Mouse (Mus musculus) midbrain, embryonic 12.5 days (tissue): ENCODE measurements at regions not wholly inside any gene's neighbourhood (a gene's known extent, or its start where the extent isn't known, plus 50 kb on each side); places are given as distances from the start of the nearest gene placed in this dataset.

Experiments
- ATAC-seq: fragments of 200-750 bp; cut with Nextera tagmentation; 2 replicates; pipeline ENCODE4 v1.8.0; 2017; ENCODE audit warnings: low read depth, moderate TSS enrichment, moderate library complexity; ENCODE audit not compliant: low FRiP score
- H3K27ac ChIP-seq: fragments of 300-500 bp; sonication (generic); replicated peaks from 2 replicates; pipeline ENCODE4 v1.5.1; 2016; ENCODE audit warnings: mild to moderate bottlenecking
- H3K27me3 ChIP-seq: fragments of 300-500 bp; sonication (generic); 2 replicates; pipeline ENCODE4 v1.6.1; 2016; ENCODE audit warnings: mild to moderate bottlenecking
- H3K36me3 ChIP-seq: fragments of 300-500 bp; sonication (generic); 2 replicates; pipeline ENCODE4 v1.6.1; 2016
- H3K4me1 ChIP-seq: fragments of 300-500 bp; sonication (generic); 2 replicates; pipeline ENCODE4 v1.6.1; 2016
- H3K4me2 ChIP-seq: fragments of 300-500 bp; sonication (generic); replicated peaks from 2 replicates; pipeline ENCODE4 v1.6.1; 2016; ENCODE audit warnings: mild to moderate bottlenecking, moderate library complexity
- H3K4me3 ChIP-seq: fragments of 300-500 bp; sonication (generic); 2 replicates; pipeline ENCODE4 v1.5.1; 2016; ENCODE audit warnings: mild to moderate bottlenecking
- H3K9ac ChIP-seq: fragments of 300-500 bp; sonication (generic); replicated peaks from 2 replicates; pipeline ENCODE4 v1.6.1; 2016; ENCODE audit warnings: mild to moderate bottlenecking, moderate library complexity
- H3K9me3 ChIP-seq: fragments of 300-500 bp; sonication (generic); 2 replicates; pipeline ENCODE4 v1.6.1; 2016; ENCODE audit warnings: mild to moderate bottlenecking
- WGBS: fragments of 180-500 bp; shearing (Covaris S2); methylation state at CpG from one replicate; pipeline ENCODE4 v1.1.7; 2016; 5-methylcytosine and 5-hydroxymethylcytosine counted together

- Histone ChIP-seq H3K4me3 (no peak overlapping the region), H3K9ac (no peak overlapping the region), H3K27me3 (no peaks in the 10 kb centered on the region), H3K4me1 (peaks cover 3% of the 10 kb centered on the region; the same call in 1 of the 2 replicates), H3K9me3 (no peaks in the 10 kb centered on the region), H3K4me2 (no peak overlapping the region), H3K36me3 (no peaks in the 10 kb centered on the region), H3K27ac (no peak overlapping the region)
- no peak for ATAC-seq
- 63% methylated on average over 4 of the region's 4 CpGs for WGBS
These were observed 169.5 kb upstream of the Zc3h12c start for GRCm38 (mm10) chr9:52337786-52338322.

GRCm38 (mm10) chr9:52334767-52335166, 166.4 kb upstream of the Zc3h12c start:
- no peaks in the 10 kb centered on the region for H3K27me3 ChIP-seq
- H3K4me3 ChIP-seq: no peak overlapping the region
- H3K9me3 ChIP-seq: no peaks in the 10 kb centered on the region
- H3K4me2 ChIP-seq: no peak overlapping the region
- 92% methylated on average over 3 of the region's 3 CpGs for whole genome bisulfite sequencing
- H3K9ac ChIP-seq: no peak overlapping the region
- ATAC-seq: no peak
- peaks cover 3% of the 10 kb centered on the region; the same call in 1 of the 2 replicates for H3K4me1 ChIP-seq
- H3K27ac ChIP-seq: no peak overlapping the region
- H3K36me3 ChIP-seq: no peaks in the 10 kb centered on the region

DNA sequence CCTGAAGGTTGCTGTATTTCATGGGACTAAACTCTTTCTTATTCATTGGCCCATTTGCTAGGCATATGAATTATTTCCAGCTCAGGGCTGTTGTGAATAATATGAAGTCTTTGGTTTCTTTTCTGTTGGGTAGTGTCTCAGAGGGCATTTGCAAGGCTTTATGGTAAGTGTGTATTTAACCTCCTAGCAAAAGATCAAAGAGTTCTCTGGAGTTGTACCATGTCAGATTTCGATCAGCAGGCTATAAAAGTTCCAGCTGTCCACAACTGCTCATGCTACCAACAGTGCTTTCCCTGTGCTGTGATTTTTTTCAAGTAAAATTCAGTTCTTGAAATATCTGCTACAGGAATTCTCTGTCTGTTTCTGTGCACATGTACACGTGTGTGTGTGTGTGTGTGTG, 165.5 kb upstream of the Zc3h12c start:
- Histone ChIP-seq H3K9me3 (no peaks in the 10 kb centered on the region), H3K9ac (no peak overlapping the region), H3K27me3 (no peaks in the 10 kb centered on the region), H3K4me1 (peaks cover 3% of the 10 kb centered on the region; the same call in 1 of the 2 replicates), H3K27ac (no peak overlapping the region), H3K4me2 (no peak overlapping the region), H3K4me3 (no peak overlapping the region), H3K36me3 (no peaks in the 10 kb centered on the region)
- ATAC-seq: no peak
- 49% methylated on average over 2 of the region's 2 CpGs for WGBS

DNA sequence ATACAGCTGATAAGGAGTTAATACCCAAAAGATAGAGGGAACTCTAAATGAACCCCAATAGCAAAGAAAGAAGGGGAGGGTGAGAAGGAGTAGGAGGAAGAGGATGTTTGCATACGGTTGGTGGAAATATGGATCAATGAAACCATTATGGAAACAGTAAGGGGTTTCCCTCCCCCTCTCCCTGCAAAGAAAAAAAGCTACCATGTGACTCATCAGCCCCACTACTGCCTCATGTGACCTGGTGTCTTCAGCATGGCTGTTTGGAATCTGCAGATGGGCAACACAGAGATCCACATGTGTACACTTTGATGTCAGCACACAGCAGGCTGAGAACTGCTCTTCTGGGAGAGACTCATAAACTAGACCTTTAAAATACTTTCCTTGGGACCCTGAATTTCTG, 163.4 kb upstream of the Zc3h12c start:
- Histone ChIP-seq H3K4me1 (no peaks in the 10 kb centered on the region), H3K27me3 (no peaks in the 10 kb centered on the region), H3K36me3 (no peaks in the 10 kb centered on the region), H3K4me2 (no peak overlapping the region), H3K4me3 (no peak overlapping the region), H3K27ac (no peak overlapping the region), H3K9ac (no peak overlapping the region), H3K9me3 (no peaks in the 10 kb centered on the region)
- WGBS: 86% methylated on average over 1 of the region's 1 CpGs
- no peak for ATAC-seq

GRCm38 (mm10) chr9:52330652-52331051, 162.3 kb upstream of the Zc3h12c start:
- no peak overlapping the region for H3K4me3 ChIP-seq
- WGBS: 85% methylated on average over 3 of the region's 3 CpGs
- ATAC-seq: no peak

GRCm38 (mm10) chr9:52324347-52324746, 156.0 kb upstream of the Zc3h12c start:
- H3K9me3 ChIP-seq: no peaks in the 10 kb centered on the region
- H3K4me3 ChIP-seq: no peak overlapping the region
- H3K4me1 ChIP-seq: no peaks in the 10 kb centered on the region
- H3K9ac ChIP-seq: no peak overlapping the region
- no peak for ATAC-seq
- no peak overlapping the region for H3K4me2 ChIP-seq
- no peaks in the 10 kb centered on the region for H3K36me3 ChIP-seq
- 89% methylated on average over 2 of the region's 2 CpGs for WGBS
- H3K27me3 ChIP-seq: no peaks in the 10 kb centered on the region
- H3K27ac ChIP-seq: no peak overlapping the region

More at GRCm38 (mm10) chr9:52330652-52331051, 162.3 kb upstream of the Zc3h12c start:
- Histone ChIP-seq H3K4me1 (no peaks in the 10 kb centered on the region), H3K9me3 (no peaks in the 10 kb centered on the region), H3K4me2 (no peak overlapping the region), H3K27ac (no peak overlapping the region), H3K27me3 (no peaks in the 10 kb centered on the region), H3K36me3 (no peaks in the 10 kb centered on the region), H3K9ac (no peak overlapping the region)

DNA sequence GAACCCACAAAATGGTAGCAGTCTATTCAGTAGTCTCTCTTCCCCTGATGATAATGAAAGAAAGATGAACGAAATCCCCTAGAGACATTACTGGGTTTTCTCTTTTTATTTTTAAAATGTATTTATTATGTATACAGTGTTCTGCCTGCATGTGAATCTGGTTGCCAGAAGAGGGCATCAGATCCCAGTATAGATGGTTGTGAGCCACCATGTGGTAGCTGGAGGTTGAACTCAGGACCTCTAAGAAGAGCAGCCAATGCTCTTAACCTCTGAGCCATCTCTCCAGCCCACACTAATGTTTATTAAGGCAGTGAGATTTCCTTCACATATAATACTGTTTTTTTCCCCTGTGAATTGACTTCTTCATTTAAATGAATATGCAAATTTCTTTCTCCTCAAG, 155.4 kb upstream of the Zc3h12c start:
- H3K9ac ChIP-seq: no peak overlapping the region
- no peaks in the 10 kb centered on the region for H3K4me1 ChIP-seq
- no peaks in the 10 kb centered on the region for H3K36me3 ChIP-seq
- no peak overlapping the region for H3K4me3 ChIP-seq
- no peak for ATAC-seq
- H3K4me2 ChIP-seq: no peak overlapping the region
- 89% methylated on average over 1 of the region's 1 CpGs for WGBS
- H3K27ac ChIP-seq: no peak overlapping the region
- H3K27me3 ChIP-seq: no peaks in the 10 kb centered on the region
- H3K9me3 ChIP-seq: no peaks in the 10 kb centered on the region

- WGBS: 82% methylated on average over 6 of the region's 6 CpGs
These were observed 154.9 kb upstream of the Zc3h12c start for GRCm38 (mm10) chr9:52323226-52323625.

GRCm38 (mm10) chr9:52301521-52301920, 133.1 kb upstream of the Zc3h12c start:
- Histone ChIP-seq H3K27ac (no peak overlapping the region), H3K4me2 (no peak overlapping the region), H3K36me3 (no peaks in the 10 kb centered on the region), H3K9ac (no peak overlapping the region), H3K4me3 (no peak overlapping the region), H3K27me3 (no peaks in the 10 kb centered on the region), H3K9me3 (no peaks in the 10 kb centered on the region), H3K4me1 (no peaks in the 10 kb centered on the region)
- no peak for ATAC-seq
- 87% methylated on average over 6 of the region's 6 CpGs for WGBS

More at GRCm38 (mm10) chr9:52323226-52323625, 154.9 kb upstream of the Zc3h12c start:
- Histone ChIP-seq H3K4me3 (no peak overlapping the region), H3K9ac (no peak overlapping the region), H3K4me1 (no peaks in the 10 kb centered on the region), H3K27ac (no peak overlapping the region), H3K27me3 (no peaks in the 10 kb centered on the region), H3K36me3 (no peaks in the 10 kb centered on the region), H3K4me2 (no peak overlapping the region), H3K9me3 (no peaks in the 10 kb centered on the region)
- no peak for ATAC-seq

DNA sequence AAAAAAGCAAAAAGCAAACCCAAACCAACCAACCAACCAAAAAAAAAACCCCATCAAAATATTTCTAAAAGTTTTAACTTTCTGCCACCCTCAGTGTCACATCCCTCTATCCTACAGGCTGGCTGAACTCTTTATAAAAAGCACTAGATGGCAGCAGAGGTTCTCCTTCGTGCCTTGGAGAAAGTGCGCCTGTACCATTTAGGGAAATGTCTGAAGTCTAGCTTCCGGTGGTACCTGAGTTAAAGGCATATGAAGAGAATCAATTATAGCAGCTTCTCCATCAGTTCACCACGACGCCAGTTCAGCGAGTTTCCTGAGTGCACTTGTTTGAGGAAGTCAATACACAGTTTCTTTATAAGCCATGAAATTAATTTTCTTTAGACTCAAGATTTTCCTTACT, 130.0 kb upstream of the Zc3h12c start:
- Histone ChIP-seq H3K27me3 (no peaks in the 10 kb centered on the region), H3K9ac (no peak overlapping the region), H3K27ac (no peak overlapping the region), H3K36me3 (no peaks in the 10 kb centered on the region), H3K4me3 (no peak overlapping the region), H3K9me3 (no peaks in the 10 kb centered on the region), H3K4me1 (no peaks in the 10 kb centered on the region), H3K4me2 (no peak overlapping the region)
- WGBS: 12% methylated on average over 6 of the region's 6 CpGs
- ATAC-seq: no peak; the same call in 1 of the 2 replicates

- WGBS: 82% methylated on average over 8 of the region's 8 CpGs
- no peaks in the 10 kb centered on the region for H3K4me1 ChIP-seq
- no peak for ATAC-seq
These were observed 126.3 kb upstream of the Zc3h12c start for GRCm38 (mm10) chr9:52294699-52295098.

GRCm38 (mm10) chr9:52289069-52289468, 120.7 kb upstream of the Zc3h12c start:
- Histone ChIP-seq H3K9me3 (no peaks in the 10 kb centered on the region), H3K4me3 (no peak overlapping the region), H3K4me1 (peaks cover 7% of the 10 kb centered on the region; the same call in 1 of the 2 replicates), H3K4me2 (no peak overlapping the region), H3K27ac (no peak overlapping the region), H3K9ac (no peak overlapping the region), H3K27me3 (peaks cover 6% of the 10 kb centered on the region; the same call in 1 of the 2 replicates), H3K36me3 (no peaks in the 10 kb centered on the region)
- 77% methylated on average over 4 of the region's 4 CpGs for WGBS
- ATAC-seq: no peak

More at GRCm38 (mm10) chr9:52294699-52295098, 126.3 kb upstream of the Zc3h12c start:
- Histone ChIP-seq H3K27ac (no peak overlapping the region), H3K4me3 (no peak overlapping the region), H3K9me3 (no peaks in the 10 kb centered on the region), H3K4me2 (no peak overlapping the region), H3K9ac (no peak overlapping the region), H3K36me3 (no peaks in the 10 kb centered on the region), H3K27me3 (no peaks in the 10 kb centered on the region)

DNA sequence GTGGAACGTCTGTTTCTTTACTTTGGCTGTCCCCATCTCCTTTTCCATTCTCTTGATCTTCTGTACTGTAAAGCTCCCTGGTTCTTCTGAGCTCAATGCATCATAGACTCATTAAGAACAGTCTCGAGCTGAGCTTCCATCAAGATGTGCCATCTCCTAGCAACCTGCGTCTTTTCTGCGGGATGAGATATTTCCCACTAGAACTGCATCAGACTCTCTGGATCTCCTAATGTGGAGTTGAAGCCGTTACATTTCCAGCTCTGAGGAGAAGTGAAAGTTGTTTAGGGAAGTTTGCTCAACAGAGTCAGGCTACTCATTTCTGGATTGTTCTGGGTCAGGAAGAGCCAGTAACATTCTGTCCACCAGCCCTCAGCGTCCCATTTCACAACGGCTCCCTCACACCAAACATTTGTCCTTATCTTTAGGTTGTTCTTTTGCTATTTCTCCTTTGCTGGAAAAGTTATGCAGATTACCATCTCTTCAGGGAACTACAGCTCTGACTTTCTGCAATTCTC, 119.4 kb upstream of the Zc3h12c start:
- Histone ChIP-seq H3K27ac (no peak overlapping the region), H3K4me3 (no peak overlapping the region), H3K9ac (no peak overlapping the region), H3K4me1 (peaks cover 13% of the 10 kb centered on the region), H3K9me3 (no peaks in the 10 kb centered on the region), H3K27me3 (peaks cover 6% of the 10 kb centered on the region; the same call in 1 of the 2 replicates), H3K4me2 (no peak overlapping the region), H3K36me3 (no peaks in the 10 kb centered on the region)
- WGBS: 74% methylated on average over 7 of the region's 7 CpGs
- no peak for ATAC-seq
